Mouse (Mus musculus) MEL-GATA-1-ER (cell line): ENCODE results near the gene 4930544D05Rik.
"Not testable (repeated sequence)": the region's sequence is repeated elsewhere in the genome, so short reads cannot be mapped to it uniquely, and the experiment has no call there.

Source experiments
- DNase-seq: peaks from one replicate; pipeline ENCODE4 v3.0.0-alpha.2; 2012; ENCODE audit warnings: low read depth; ENCODE audit errors: extremely low read depth

Gene 4930544D05Rik

GRCm38 (mm10) chr11:70615516-70616093, at the start of gene 4930544D05Rik:
Gene 4930544D05Rik (plus strand): TSS chr11:70615848.
- no peak for DNase-seq

- DNase-seq, result no peak
Measured at GRCm38 (mm10) chr11:70566586-70566985, 49.1 kb upstream of the 4930544D05Rik start.

GRCm38 (mm10) chr11:70570614-70571013, 45.0 kb upstream of the 4930544D05Rik start:
- DNase-seq, result not testable (repeated sequence)

GRCm38 (mm10) chr11:70571641-70572040, 44.0 kb upstream of the 4930544D05Rik start:
- DNase-seq, result no peak

- no peak for DNase-seq
Measured at GRCm38 (mm10) chr11:70572348-70572902, 43.2 kb upstream of the 4930544D05Rik start.

GRCm38 (mm10) chr11:70573872-70574271, 41.8 kb upstream of the 4930544D05Rik start:
- DNase-seq, result no peak

- DNase-seq, result no peak
Measured at GRCm38 (mm10) chr11:70577201-70577600, 38.4 kb upstream of the 4930544D05Rik start.

- DNase-seq, result no peak
Measured at GRCm38 (mm10) chr11:70578962-70579361, 36.7 kb upstream of the 4930544D05Rik start.

GRCm38 (mm10) chr11:70579710-70580357, 35.8 kb upstream of the 4930544D05Rik start:
- no peak for DNase-seq

- DNase-seq, result no peak
Measured at GRCm38 (mm10) chr11:70580358-70580720, 35.3 kb upstream of the 4930544D05Rik start.

- DNase-seq, result no peak
Measured at GRCm38 (mm10) chr11:70580921-70581320, 34.7 kb upstream of the 4930544D05Rik start.

- no peak for DNase-seq
Measured at GRCm38 (mm10) chr11:70582196-70582595, 33.5 kb upstream of the 4930544D05Rik start.

GRCm38 (mm10) chr11:70583022-70583714, 32.5 kb upstream of the 4930544D05Rik start:
- DNase-seq, result no peak

GRCm38 (mm10) chr11:70583775-70584174, 31.9 kb upstream of the 4930544D05Rik start:
- no peak for DNase-seq

- no peak for DNase-seq
Measured at GRCm38 (mm10) chr11:70585457-70585856, 30.2 kb upstream of the 4930544D05Rik start.

GRCm38 (mm10) chr11:70586261-70586660, 29.4 kb upstream of the 4930544D05Rik start:
- no peak for DNase-seq

GRCm38 (mm10) chr11:70586954-70587353, 28.7 kb upstream of the 4930544D05Rik start:
- no peak for DNase-seq

GRCm38 (mm10) chr11:70591733-70592132, 23.9 kb upstream of the 4930544D05Rik start:
- DNase-seq, result no peak

GRCm38 (mm10) chr11:70594253-70594989, 21.2 kb upstream of the 4930544D05Rik start:
- no peak for DNase-seq

GRCm38 (mm10) chr11:70595638-70596037, 20.0 kb upstream of the 4930544D05Rik start:
- no peak for DNase-seq

GRCm38 (mm10) chr11:70596094-70596493, 19.6 kb upstream of the 4930544D05Rik start:
- DNase-seq, result no peak

- peak; percentile 82 for DNase-seq
Measured at GRCm38 (mm10) chr11:70597301-70597700, 18.3 kb upstream of the 4930544D05Rik start.
